Mouse (Mus musculus) heart, embryonic 12.5 days (tissue): ENCODE measurements around the gene Adm2. TPM values are rescaled to one million over a fixed set of nuclear protein-coding genes. Genes with fewer than 3 reads are reported as not detected.

ENCODE experiments used
- ATAC-seq: fragments of 200-750 bp; cut with Nextera tagmentation; 2 replicates; pipeline ENCODE4 v1.8.0; 2017; ENCODE audit warnings: moderate TSS enrichment, moderate library complexity; ENCODE audit not compliant: insufficient number of reproducible peaks, low FRiP score
- H3K27ac ChIP-seq: fragments of 300-500 bp; sonication (generic); 2 replicates; pipeline ENCODE4 v1.5.1; 2016; ENCODE audit warnings: mild to moderate bottlenecking, moderate library complexity; ENCODE audit not compliant: poor library complexity, severe bottlenecking
- H3K27me3 ChIP-seq: fragments of 300-500 bp; sonication (generic); replicated peaks from 2 replicates; pipeline ENCODE4 v1.6.1; 2016; ENCODE audit warnings: mild to moderate bottlenecking, moderate library complexity
- H3K36me3 ChIP-seq: fragments of 300-500 bp; sonication (generic); 2 replicates; pipeline ENCODE4 v1.6.1; 2016; ENCODE audit warnings: mild to moderate bottlenecking, moderate library complexity
- H3K4me1 ChIP-seq: fragments of 300-500 bp; sonication (generic); replicated peaks from 2 replicates; pipeline ENCODE4 v1.6.1; 2016; ENCODE audit warnings: mild to moderate bottlenecking
- H3K4me2 ChIP-seq: fragments of 300-500 bp; sonication (generic); 2 replicates; pipeline ENCODE4 v1.6.1; 2016; ENCODE audit warnings: mild to moderate bottlenecking, moderate library complexity
- H3K4me3 ChIP-seq: fragments of 300-500 bp; sonication (generic); 2 replicates; pipeline ENCODE4 v1.5.1; 2016; ENCODE audit warnings: mild to moderate bottlenecking
- H3K9ac ChIP-seq: fragments of 300-500 bp; sonication (generic); 2 replicates; pipeline ENCODE4 v1.6.1; 2016; ENCODE audit warnings: mild to moderate bottlenecking, moderate library complexity
- H3K9me3 ChIP-seq: fragments of 300-500 bp; sonication (generic); replicated peaks from 2 replicates; pipeline ENCODE4 v1.6.1; 2016; ENCODE audit warnings: mild to moderate bottlenecking, moderate library complexity
- WGBS: fragments of 180-500 bp; shearing (Covaris S2); methylation state at CpG from one replicate; pipeline ENCODE4 v1.1.7; 2016; 5-methylcytosine and 5-hydroxymethylcytosine counted together
- polyA plus RNA-seq: library from polyadenylated mRNA; unstranded; fragments of >200 nt; fragmentation: Nextera tagmentation; extraction: Ambion mirVana; gene quantifications from 2 replicates; pipeline ENCODE4 v1.2.1, GENCODE M21; 2016

Gene Adm2
- polyA plus RNA-seq, 1 experiment from 2014 or later = 1.0 TPM

DNA sequence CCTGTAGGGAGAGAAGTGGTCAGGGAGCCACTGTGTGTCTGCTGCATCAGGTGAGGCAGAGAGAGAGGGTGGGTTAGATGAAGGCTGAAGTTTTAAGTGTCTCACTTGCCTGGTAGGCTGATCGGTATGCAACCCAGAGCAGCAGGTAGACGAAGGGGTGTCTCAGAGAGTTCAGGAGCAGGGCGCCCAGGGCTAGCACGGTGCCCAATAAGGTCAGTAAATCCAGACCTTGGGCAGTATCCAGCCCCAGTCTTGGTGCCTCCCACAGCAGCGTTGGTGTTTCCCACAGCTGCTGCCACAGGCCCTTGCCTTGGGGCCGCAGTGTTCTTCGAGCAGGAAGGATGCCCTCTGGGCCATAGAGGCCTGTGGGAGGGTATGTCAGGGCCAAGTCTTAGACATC, 31.9 kb downstream of the Adm2 start:
- Histone ChIP-seq H3K27ac (no peak overlapping the region), H3K4me3 (peak overlapping the region; percentile 94), H3K4me1 (peaks cover 32% of the 10 kb centered on the region), H3K27me3 (no peaks in the 10 kb centered on the region), H3K9ac (peak overlapping the region; percentile 91), H3K4me2 (peak overlapping the region; percentile 82), H3K36me3 (peaks cover 47% of the 10 kb centered on the region), H3K9me3 (no peaks in the 10 kb centered on the region)
- no peak for ATAC-seq
- 78% methylated on average over 7 of the region's 7 CpGs for WGBS

DNA sequence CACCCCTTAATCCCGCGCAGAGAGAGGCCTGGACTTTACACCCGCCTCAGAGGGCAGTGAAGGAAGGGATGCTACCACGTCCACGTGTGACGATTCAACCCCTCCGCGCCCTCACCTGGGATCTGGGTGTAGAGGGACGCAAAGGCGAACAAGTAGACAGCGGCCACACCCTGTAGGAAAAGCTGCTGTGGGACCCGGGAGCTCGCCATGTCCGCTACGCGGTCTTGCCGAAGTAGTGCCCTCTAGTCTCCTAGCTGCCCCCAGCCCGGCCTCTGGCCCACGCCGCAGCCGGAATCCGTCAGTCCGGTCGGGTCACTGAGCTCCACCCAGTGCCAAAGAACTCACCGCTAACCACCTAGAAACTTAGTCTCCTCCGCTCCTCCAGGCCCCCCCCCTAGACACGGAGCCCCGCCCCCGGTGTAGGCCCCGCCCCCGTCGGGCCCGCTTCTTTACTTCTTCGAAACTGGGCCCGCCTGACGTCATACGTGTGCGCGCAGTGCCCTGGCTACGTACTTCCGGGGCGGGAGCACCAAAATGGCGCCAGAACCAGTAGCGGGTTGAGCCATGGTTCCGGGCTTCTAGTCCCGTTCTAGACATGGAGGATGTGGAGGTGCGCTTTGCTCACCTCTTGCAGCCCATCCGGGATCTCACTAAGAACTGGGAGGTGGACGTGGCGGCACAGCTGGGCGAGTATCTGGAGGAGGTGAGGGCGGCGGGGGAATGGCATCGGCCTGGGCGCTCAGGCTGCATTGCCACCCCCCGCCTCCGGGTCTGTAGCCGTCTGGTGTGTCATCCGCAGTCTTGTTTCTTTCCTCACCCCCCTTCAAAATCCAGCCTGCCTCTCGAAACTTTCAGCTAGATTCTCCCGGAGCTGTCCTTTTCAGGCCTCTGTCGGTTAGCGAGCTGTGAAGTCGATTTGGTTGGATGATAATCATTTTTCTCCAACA, 33.0 kb downstream of the Adm2 start, which contains the start of the genes Lmf2 and Ncaph2:
Lmf2 (minus strand) TSS at position 419 of the 947 bp plus-strand sequence.
Ncaph2 (plus strand) TSS at position 479 of the 947 bp plus-strand sequence.
- Histone ChIP-seq H3K36me3 (peaks cover 47% of the 10 kb centered on the region), H3K27ac (peak within 1 kb of the TSS; percentile 91), H3K4me1 (peaks cover 36% of the 10 kb centered on the region), H3K27me3 (no peaks in the 10 kb centered on the region), H3K9me3 (no peaks in the 10 kb centered on the region), H3K9ac (peak within 1 kb of the TSS; percentile 91), H3K4me2 (peak within 1 kb of the TSS; percentile 84), H3K4me3 (peak within 1 kb of the TSS; percentile 94)
- peak; percentile 92 for ATAC-seq
- under 1% methylated on average over 64 of the region's 64 CpGs for WGBS

DNA sequence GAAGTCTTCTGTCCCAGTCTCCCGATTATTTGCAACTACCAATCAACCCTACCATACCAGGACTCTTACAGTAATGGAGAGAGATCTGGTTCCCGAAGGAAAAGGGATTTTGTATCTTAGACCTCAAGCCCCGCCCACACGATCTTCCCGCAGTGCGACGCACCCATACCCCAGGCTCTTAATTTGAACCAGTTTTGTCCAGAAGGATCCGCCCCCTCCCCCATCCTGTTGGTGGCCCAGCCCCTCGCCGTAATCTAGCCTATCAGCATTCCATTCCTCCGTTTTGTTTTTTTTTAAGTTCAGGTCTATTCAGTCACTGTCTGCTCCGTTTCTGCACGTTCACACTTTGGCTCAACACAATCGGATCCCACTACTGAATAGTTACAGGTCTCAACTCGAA, 33.9 kb downstream of the Adm2 start:
- no peaks in the 10 kb centered on the region for H3K9me3 ChIP-seq
- H3K36me3 ChIP-seq = peaks cover 47% of the 10 kb centered on the region
- 0% methylated on average over 15 of the region's 15 CpGs for WGBS
- peaks cover 33% of the 10 kb centered on the region for H3K4me1 ChIP-seq
- peak; percentile 70 for ATAC-seq
- peak overlapping the region; percentile 84 for H3K4me2 ChIP-seq
- peak overlapping the region; percentile 91 for H3K9ac ChIP-seq
- peak overlapping the region; percentile 94 for H3K4me3 ChIP-seq
- no peaks in the 10 kb centered on the region for H3K27me3 ChIP-seq
- peak overlapping the region; percentile 91 for H3K27ac ChIP-seq

DNA sequence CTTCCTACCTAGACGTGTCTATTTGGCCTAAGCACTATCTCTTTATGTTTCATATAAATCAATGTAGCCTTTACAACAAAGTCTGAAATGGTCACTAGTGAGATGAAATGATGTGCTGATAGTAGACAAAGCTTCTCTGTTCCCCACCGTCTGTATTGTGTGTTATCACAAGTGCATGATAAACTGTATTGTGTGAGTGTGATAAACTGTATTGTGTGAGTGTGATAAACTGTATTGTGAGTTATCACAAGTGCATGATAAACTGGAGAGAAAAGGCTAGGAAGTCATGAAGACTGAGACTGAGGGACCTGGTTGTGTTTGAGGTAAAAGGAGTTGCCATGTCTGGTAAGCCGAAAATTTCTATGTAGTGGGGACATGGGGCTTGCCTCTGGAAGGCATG, 36.3 kb downstream of the Adm2 start:
- 57% methylated on average over 3 of the region's 3 CpGs for WGBS

DNA sequence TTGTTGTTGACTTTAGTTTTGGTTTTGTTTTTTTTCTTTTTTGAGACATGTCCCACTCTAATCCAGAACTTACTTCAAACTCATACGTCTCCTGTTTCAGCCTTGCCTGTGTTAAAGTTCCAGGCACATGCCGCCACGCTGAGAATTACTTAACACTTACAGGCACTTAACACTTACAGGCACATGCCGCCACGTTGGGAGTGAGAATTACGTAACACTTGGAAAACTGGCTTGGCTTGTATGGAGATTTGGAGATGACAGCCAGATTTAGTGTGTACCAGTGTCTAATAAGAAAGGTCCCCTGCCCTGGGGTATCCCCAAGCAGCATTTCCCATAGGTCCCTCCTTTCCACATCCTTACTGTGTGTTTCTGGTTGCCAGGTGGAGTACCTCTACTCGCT, 40.5 kb downstream of the Adm2 start:
- no peak for ATAC-seq
- no peak overlapping the region for H3K9ac ChIP-seq
- no peaks in the 10 kb centered on the region for H3K9me3 ChIP-seq
- peaks cover 14% of the 10 kb centered on the region for H3K4me1 ChIP-seq
- no peak overlapping the region for H3K27ac ChIP-seq
- H3K36me3 ChIP-seq = peaks cover 84% of the 10 kb centered on the region
- no peak overlapping the region for H3K4me3 ChIP-seq
- H3K27me3 ChIP-seq = no peaks in the 10 kb centered on the region
- 88% methylated on average over 7 of the region's 7 CpGs for WGBS
- no peak overlapping the region for H3K4me2 ChIP-seq

More for the DNA sequence above, 36.3 kb downstream of the Adm2 start:
- Histone ChIP-seq H3K27ac (no peak overlapping the region), H3K4me2 (no peak overlapping the region), H3K4me1 (peaks cover 32% of the 10 kb centered on the region), H3K4me3 (no peak overlapping the region), H3K36me3 (peaks cover 46% of the 10 kb centered on the region), H3K9ac (no peak overlapping the region), H3K9me3 (no peaks in the 10 kb centered on the region), H3K27me3 (no peaks in the 10 kb centered on the region)
- no peak for ATAC-seq

DNA sequence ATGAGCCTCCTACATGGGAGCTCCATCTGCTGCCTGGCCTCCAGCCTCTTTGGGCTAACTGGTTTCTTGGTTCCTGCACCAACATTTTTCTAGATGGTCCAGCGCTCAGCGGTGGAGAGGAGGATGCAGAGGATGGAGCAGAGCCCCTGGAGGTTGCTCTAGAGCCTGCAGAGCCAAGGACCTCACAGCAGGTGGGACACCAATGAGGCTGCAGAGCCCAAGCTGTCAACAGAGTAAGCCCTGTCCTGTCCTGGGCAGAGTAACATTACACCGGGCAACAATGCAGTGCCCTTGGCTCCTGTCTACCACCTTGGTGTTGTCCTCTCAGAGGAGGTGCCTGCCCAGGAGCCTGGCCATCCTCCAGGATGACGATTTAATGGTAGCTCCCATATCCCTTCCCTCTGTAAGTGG, 42.6 kb downstream of the Adm2 start:
- Histone ChIP-seq H3K9ac (no peak overlapping the region), H3K27ac (no peak overlapping the region), H3K36me3 (peaks cover 99% of the 10 kb centered on the region), H3K27me3 (no peaks in the 10 kb centered on the region), H3K4me1 (no peaks in the 10 kb centered on the region), H3K9me3 (no peaks in the 10 kb centered on the region), H3K4me3 (no peak overlapping the region), H3K4me2 (no peak overlapping the region)
- ATAC-seq = no peak
- WGBS = 87% methylated on average over 4 of the region's 4 CpGs

DNA sequence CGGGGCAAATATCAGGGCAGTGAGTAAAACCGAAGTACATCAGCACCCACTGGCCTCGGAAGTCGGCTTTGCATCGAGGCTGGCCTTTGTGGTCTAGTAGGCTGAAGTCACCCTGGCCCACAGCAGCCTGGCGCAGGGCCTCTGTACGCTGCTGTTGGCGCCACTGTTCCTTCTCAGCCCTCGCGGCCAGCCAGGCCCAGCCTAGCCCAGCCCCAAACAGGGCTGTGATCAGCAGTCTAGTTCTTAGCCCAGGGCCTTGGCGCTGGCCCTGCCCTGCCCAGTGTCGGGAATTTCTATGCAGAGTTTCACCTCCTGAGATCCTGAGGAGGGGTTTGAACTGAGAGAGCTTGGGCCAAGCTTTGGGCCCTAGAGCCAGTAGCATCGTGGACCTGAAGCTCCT, 49.5 kb downstream of the Adm2 start:
- peaks cover 55% of the 10 kb centered on the region for H3K36me3 ChIP-seq
- peaks cover 14% of the 10 kb centered on the region for H3K27me3 ChIP-seq
- H3K9ac ChIP-seq = no peak overlapping the region
- H3K4me3 ChIP-seq = no peak overlapping the region
- no peaks in the 10 kb centered on the region for H3K9me3 ChIP-seq
- no peak overlapping the region for H3K27ac ChIP-seq
- WGBS = 88% methylated on average over 13 of the region's 13 CpGs
- peaks cover 14% of the 10 kb centered on the region for H3K4me1 ChIP-seq
- no peak overlapping the region for H3K4me2 ChIP-seq
- no peak for ATAC-seq

DNA sequence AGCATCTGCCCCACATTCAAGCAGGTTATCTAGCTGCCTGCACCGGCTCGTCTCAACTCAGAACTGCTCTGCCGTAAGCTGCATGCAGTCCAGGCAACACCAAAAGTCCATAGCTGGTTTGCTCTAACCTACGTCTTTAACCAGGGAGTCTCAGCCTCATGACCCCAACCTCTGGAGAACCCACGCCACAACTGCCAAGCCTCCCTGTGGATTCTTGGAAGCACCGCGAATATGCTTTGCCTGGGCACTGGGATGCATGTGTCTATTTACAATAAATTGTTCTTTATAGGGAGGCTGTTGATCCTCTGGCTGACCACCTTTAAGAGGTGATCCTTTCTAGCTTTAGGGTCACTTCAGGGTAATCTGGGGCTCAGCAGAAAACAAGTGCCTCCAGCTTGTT, 50.0 kb downstream of the Adm2 start:
- peaks cover 19% of the 10 kb centered on the region for H3K4me1 ChIP-seq
- WGBS = 83% methylated on average over 7 of the region's 7 CpGs
- H3K27me3 ChIP-seq = peaks cover 18% of the 10 kb centered on the region
- H3K9ac ChIP-seq = peak overlapping the region; percentile 78
- H3K4me3 ChIP-seq = peak overlapping the region; percentile 71
- ATAC-seq = no peak
- no peak overlapping the region; the same call in 1 of the 2 replicates for H3K27ac ChIP-seq
- peak overlapping the region; percentile 85 for H3K4me2 ChIP-seq
- H3K36me3 ChIP-seq = peaks cover 50% of the 10 kb centered on the region
- H3K9me3 ChIP-seq = no peaks in the 10 kb centered on the region

DNA sequence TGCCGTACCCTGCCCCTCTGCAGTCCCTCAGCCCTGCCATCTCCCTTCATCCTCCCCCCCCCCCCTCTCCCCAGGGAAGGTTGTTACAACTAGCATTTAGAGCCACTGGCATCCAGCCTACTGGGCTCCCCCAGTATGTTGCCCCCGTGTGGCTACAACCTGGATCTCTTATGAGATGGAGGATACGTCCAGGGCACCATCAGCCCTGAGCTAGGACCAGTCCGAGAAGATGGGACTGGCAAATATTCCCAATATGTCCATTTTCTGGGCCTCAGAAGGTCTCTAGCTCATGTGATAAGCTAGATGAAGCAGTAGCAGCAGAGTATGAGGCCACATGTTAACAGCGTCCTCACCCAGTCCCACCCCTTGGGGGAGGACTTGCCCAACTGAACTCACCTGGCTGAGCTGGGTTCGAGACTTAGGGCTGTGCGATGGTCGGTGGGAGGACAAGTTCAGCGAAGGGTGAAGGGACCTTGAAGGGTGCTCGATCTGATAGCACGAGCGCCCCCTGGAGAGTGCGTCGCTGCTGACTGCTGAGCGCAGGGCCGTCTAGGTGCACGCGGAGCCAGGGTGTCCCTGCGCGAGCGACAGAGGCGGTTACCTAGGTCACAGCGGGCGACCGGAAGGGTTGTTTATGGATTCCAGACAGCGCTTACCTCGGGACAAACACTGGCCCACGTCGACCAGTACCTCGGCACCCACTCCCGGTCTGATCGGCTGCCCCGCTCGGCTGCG, 50.7 kb downstream of the Adm2 start:
- Histone ChIP-seq H3K4me3 (peak overlapping the region; percentile 71), H3K9ac (peak overlapping the region; percentile 78), H3K4me1 (peaks cover 24% of the 10 kb centered on the region), H3K9me3 (no peaks in the 10 kb centered on the region), H3K36me3 (peaks cover 44% of the 10 kb centered on the region), H3K4me2 (peak overlapping the region; percentile 85), H3K27ac (peak overlapping the region; percentile 89), H3K27me3 (peaks cover 25% of the 10 kb centered on the region)
- peak; percentile 89 for ATAC-seq
- WGBS = 1% methylated on average over 35 of the region's 35 CpGs

DNA sequence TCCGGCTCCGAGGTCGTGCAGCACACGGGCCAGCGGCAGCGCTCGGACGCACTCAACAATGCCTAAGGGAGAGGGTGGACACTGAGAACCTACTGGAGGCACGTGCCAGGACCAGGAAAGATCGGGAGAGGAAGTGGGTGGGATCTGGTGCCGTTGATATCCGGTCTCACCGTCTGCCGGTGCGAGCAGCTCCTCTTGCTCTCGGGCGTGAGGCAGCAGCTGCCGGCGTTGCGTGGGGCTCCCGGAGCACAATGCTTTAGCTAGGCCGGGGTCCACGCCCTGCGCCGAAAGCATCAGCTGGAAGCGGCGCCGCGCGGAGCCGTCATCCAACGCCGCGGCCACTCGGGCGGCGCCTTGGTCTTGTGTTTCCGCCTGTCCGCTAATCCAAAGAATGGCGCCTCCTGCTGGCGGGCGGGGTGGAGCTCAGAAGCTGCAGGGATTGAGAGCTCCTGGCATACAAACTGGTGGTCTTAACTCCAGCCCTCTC, 51.3 kb downstream of the Adm2 start, which contains the start of gene Sco2:
Sco2 (minus strand) TSS at position 85 of the 487 bp plus-strand sequence.
- H3K27ac ChIP-seq = peak within 1 kb of the TSS; percentile 89
- H3K27me3 ChIP-seq = peaks cover 31% of the 10 kb centered on the region
- peaks cover 38% of the 10 kb centered on the region for H3K36me3 ChIP-seq
- H3K4me2 ChIP-seq = peak within 1 kb of the TSS; percentile 85
- under 1% methylated on average over 42 of the region's 42 CpGs for WGBS
- H3K9ac ChIP-seq = peak within 1 kb of the TSS; percentile 78
- no peaks in the 10 kb centered on the region for H3K9me3 ChIP-seq
- peak; percentile 78 for ATAC-seq
- peak within 1 kb of the TSS; percentile 71 for H3K4me3 ChIP-seq
- H3K4me1 ChIP-seq = peaks cover 30% of the 10 kb centered on the region
